Mouse (Mus musculus) heart, adult 2 months (tissue): Measurements from ENCODE around the gene Cfap100. TPM values are rescaled to one million over a fixed set of nuclear protein-coding genes. Genes with fewer than 3 reads are reported as not detected.

ENCODE experiments used
- DNase-seq, 2 experiments: peaks; one replicate each; pipeline ENCODE4 v3.0.0; 2021
- H3K27ac ChIP-seq: fragments of 200-600 bp; 2 replicates; pipeline ENCODE4 v1.8.1; 2022
- H3K27me3 ChIP-seq: fragments of 200-500 bp; 2 replicates; pipeline ENCODE4 v1.6.1; 2012; ENCODE audit warnings: mild to moderate bottlenecking, low read length, inconsistent platforms, mixed read lengths; ENCODE audit not compliant: control insufficient read depth, insufficient read depth
- H3K36me3 ChIP-seq: fragments of 200-500 bp; 2 replicates; pipeline ENCODE4 v1.6.1; 2012; ENCODE audit warnings: low read length, inconsistent platforms; ENCODE audit not compliant: control insufficient read depth, insufficient read depth
- H3K4me1 ChIP-seq: fragments of 200-500 bp; 2 replicates; pipeline ENCODE4 v1.6.1; 2011; ENCODE audit warnings: low read length; ENCODE audit not compliant: control insufficient read depth, insufficient read depth
- H3K4me3 ChIP-seq: fragments of 200-600 bp; 2 replicates; pipeline ENCODE4 v1.8.1; 2022
- H3K79me2 ChIP-seq: fragments of 200-500 bp; replicated peaks from 2 replicates; pipeline ENCODE4 v1.6.1; 2012; ENCODE audit warnings: mild to moderate bottlenecking, inconsistent platforms, low read length, moderate library complexity, mixed read lengths; ENCODE audit not compliant: control insufficient read depth, insufficient read depth
- H3K9ac ChIP-seq: fragments of 200-500 bp; 2 replicates; pipeline ENCODE4 v1.6.1; 2012; ENCODE audit warnings: low read depth, mild to moderate bottlenecking, control low read depth, inconsistent platforms, low read length, mixed read lengths
- CTCF ChIP-seq: fragments of 200-600 bp; IDR thresholded peaks from 2 replicates; pipeline ENCODE4 v1.8.1; 2022; ENCODE audit warnings: antibody characterized with exemption, mild to moderate bottlenecking, moderate library complexity
- EP300 ChIP-seq: fragments of 200-500 bp; IDR thresholded peaks from 2 replicates; pipeline ENCODE4 v1.6.1; 2011; ENCODE audit warnings: low read depth, low read length, control low read depth; ENCODE audit not compliant: insufficient read depth
- POLR2A ChIP-seq: fragments of 200-500 bp; IDR thresholded peaks from 2 replicates; pipeline ENCODE4 v1.6.1; 2011; ENCODE audit warnings: mild to moderate bottlenecking, low read depth, low read length, control low read depth; ENCODE audit not compliant: insufficient read depth
- WGBS: fragments of 180-500 bp; shearing (Covaris S2); methylation state at CpG from one replicate; pipeline ENCODE4 v1.1.7; 2018; 5-methylcytosine and 5-hydroxymethylcytosine counted together
- intact Hi-C: fragments of 180-260 bp; cut with DNase I; formaldehyde crosslinking; loops from one replicate; pipeline ENCODE4 v1.15.1; 2025
- polyA plus RNA-seq: library from polyadenylated mRNA; depleted of rRNA; stranded (reverse); fragments of >200 nt; gene quantifications from 2 replicates; pipeline ENCODE4 v1.2.3, GENCODE M21; 2012
- total RNA-seq, 2 experiments: library from RNA; stranded (reverse); gene quantifications; 2 replicates each; pipeline ENCODE4 v1.2.3; 2021

The Cfap100 gene
- total and polyA plus RNA-seq, 3 experiments = 0.16 to 0.80 (median 0.18) TPM

- Histone ChIP-seq H3K27ac (no peak overlapping the region), H3K36me3 (peaks cover 13% of the 10 kb centered on the region), H3K79me2 (no peaks in the 10 kb centered on the region), H3K9ac (no peak overlapping the region), H3K27me3 (no peaks in the 10 kb centered on the region), H3K4me1 (no peaks in the 10 kb centered on the region), H3K4me3 (no peak overlapping the region)
- no peak for TF ChIP-seq POLR2A
- TF ChIP-seq CTCF = no peak
- TF ChIP-seq EP300 = no peak
- WGBS = 96% methylated on average over 2 of the region's 2 CpGs
- intact Hi-C loops = no loop called here
- no peak for DNase-seq
Measured at GRCm38 (mm10) chr6:90377708-90378107, 50.9 kb downstream of the Cfap100 start.

DNA sequence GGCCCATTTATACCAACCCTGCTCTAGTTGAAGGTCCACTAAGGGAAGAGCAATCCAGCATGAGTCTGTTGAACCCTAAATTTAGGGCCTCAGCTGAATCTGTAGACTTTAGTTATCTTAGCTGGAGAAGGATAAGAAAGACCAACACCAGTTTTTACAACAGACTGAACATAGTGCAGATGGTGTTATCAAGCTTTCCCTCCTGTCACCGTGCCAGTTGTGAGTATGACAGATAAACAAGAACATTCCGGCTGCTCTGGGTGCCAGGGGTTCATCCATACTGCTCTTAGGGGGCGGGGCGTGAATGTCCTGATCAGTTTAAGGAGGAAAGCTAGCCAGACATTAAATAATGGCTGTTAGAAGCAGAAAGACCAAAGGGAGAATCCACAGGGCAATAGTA lies 54.0 kb downstream of the Cfap100 start:
- intact Hi-C loops = no loop called here
- peaks cover 3% of the 10 kb centered on the region for H3K79me2 ChIP-seq
- DNase-seq = no peak
- H3K4me1 ChIP-seq = peaks cover 8% of the 10 kb centered on the region; the same call in 1 of the 2 replicates
- WGBS = 62% methylated on average over 4 of the region's 4 CpGs
- H3K27me3 ChIP-seq = no peaks in the 10 kb centered on the region
- H3K9ac ChIP-seq = no peak overlapping the region
- no peak for TF ChIP-seq POLR2A
- no peak for TF ChIP-seq CTCF
- no peak for TF ChIP-seq EP300
- no peak overlapping the region for H3K27ac ChIP-seq
- H3K36me3 ChIP-seq = peaks cover 27% of the 10 kb centered on the region
- H3K4me3 ChIP-seq = no peak overlapping the region

- Histone ChIP-seq H3K27me3 (no peaks in the 10 kb centered on the region), H3K27ac (peak overlapping the region; percentile 83), H3K4me1 (peaks cover 10% of the 10 kb centered on the region), H3K36me3 (peaks cover 26% of the 10 kb centered on the region), H3K9ac (peak overlapping the region; percentile 97), H3K79me2 (peaks cover 3% of the 10 kb centered on the region), H3K4me3 (peak overlapping the region; percentile 93)
- TF ChIP-seq EP300 (no peak), POLR2A (no peak), CTCF (no peak)
- WGBS = under 1% methylated on average over 88 of the region's 98 CpGs
- intact Hi-C loops = no loop called here
- peak in 1 of 2 experiments; percentile 65 for DNase-seq
Measured at GRCm38 (mm10) chr6:90369725-90370553, 58.7 kb downstream of the Cfap100 start.

GRCm38 (mm10) chr6:90368976-90369724 lies 59.4 kb downstream of the Cfap100 start, which contains the start of gene Zxdc:
TSS of gene Zxdc (plus strand) at chr6:90369492.
- WGBS = 5% methylated on average over 41 of the region's 41 CpGs
- H3K79me2 ChIP-seq = peaks cover 3% of the 10 kb centered on the region
- peak within 1 kb of the TSS; percentile 93 for H3K4me3 ChIP-seq
- peak within 1 kb of the TSS; percentile 83 for H3K27ac ChIP-seq
- H3K36me3 ChIP-seq = peaks cover 19% of the 10 kb centered on the region
- intact Hi-C loops = no loop called here
- H3K27me3 ChIP-seq = no peaks in the 10 kb centered on the region
- DNase-seq = peak; percentile 99 to 100
- peaks cover 10% of the 10 kb centered on the region for H3K4me1 ChIP-seq
- H3K9ac ChIP-seq = peak within 1 kb of the TSS; percentile 97
- TF ChIP-seq POLR2A = peak; percentile 80
- no peak for TF ChIP-seq EP300
- no peak for TF ChIP-seq CTCF

DNA sequence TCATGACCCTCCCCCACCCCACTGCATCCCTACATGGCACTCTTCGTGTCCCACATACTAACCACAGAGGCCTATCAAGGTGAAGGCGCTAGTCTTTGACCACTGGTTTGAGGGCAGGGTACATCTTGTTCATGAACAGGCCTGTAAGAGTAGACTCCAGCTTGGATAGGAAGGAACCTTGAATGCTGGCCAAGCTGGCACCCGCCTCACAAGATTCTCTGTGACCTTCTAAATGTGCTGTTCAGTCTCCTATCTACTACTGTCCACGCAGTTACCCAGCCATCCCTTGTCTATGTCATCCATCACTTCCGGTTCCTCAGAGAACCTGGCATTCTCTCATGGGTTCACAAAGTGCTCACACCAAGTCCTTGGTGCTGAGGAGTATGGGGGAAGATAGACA lies 65.3 kb downstream of the Cfap100 start:
- Histone ChIP-seq H3K36me3 (no peaks in the 10 kb centered on the region), H3K27me3 (no peaks in the 10 kb centered on the region), H3K79me2 (no peaks in the 10 kb centered on the region), H3K4me1 (peaks cover 4% of the 10 kb centered on the region), H3K9ac (no peak overlapping the region), H3K4me3 (no peak overlapping the region), H3K27ac (no peak overlapping the region)
- 76% methylated on average over 5 of the region's 5 CpGs for WGBS
- TF ChIP-seq POLR2A (no peak), CTCF (no peak), EP300 (no peak)
- intact Hi-C loops = no loop called here
- no peak for DNase-seq
